Mouse (Mus musculus): Measurements from ENCODE around the gene Srrd. TPM values are rescaled to one million over a fixed set of nuclear protein-coding genes. Genes with fewer than 3 reads are reported as not detected.
"Not testable (repeated sequence)": the region's sequence is repeated elsewhere in the genome, so short reads cannot be mapped to it uniquely, and the experiment has no call there.

Srrd gene
- polyA plus RNA-seq, 1 experiment = 26.3 TPM

- no peaks in the 10 kb centered on the region for H3K27me3 ChIP-seq (replicated peaks)
- no peak for TF ChIP-seq GATA1 (IDR thresholded peaks at IDR 0.05; ENCODE audit: borderline replicate concordance, low read length)
- no peak for TF ChIP-seq FLI1 (IDR thresholded peaks at IDR 0.05; ENCODE audit: low read length)
- H3K36me3 ChIP-seq (replicated peaks; ENCODE audit: low read length) = peaks cover 23% of the 10 kb centered on the region
- no peaks in the 10 kb centered on the region for H3K9me3 ChIP-seq
- peaks cover 56% of the 10 kb centered on the region for H3K4me1 ChIP-seq
- H3K4me3 ChIP-seq (replicated peaks) = no peak overlapping the region
These were observed 19.6 kb downstream of the Srrd start for GRCm38 (mm10) chr5:112323246-112323645.

- Histone ChIP-seq H3K36me3 (replicated peaks; ENCODE audit: low read length) (peaks cover 28% of the 10 kb centered on the region), H3K4me1 (peaks cover 55% of the 10 kb centered on the region), H3K27me3 (replicated peaks) (no peaks in the 10 kb centered on the region), H3K9me3 (no peaks in the 10 kb centered on the region), H3K4me3 (replicated peaks) (no peak overlapping the region)
- no peak for TF ChIP-seq FLI1 (IDR thresholded peaks at IDR 0.05; ENCODE audit: low read length)
- no peak for TF ChIP-seq GATA1 (IDR thresholded peaks at IDR 0.05; ENCODE audit: borderline replicate concordance, low read length)
These were observed 21.5 kb downstream of the Srrd start for GRCm38 (mm10) chr5:112321376-112321775.

GRCm38 (mm10) chr5:112320936-112321335, 21.9 kb downstream of the Srrd start:
- Histone ChIP-seq H3K9me3 (no peaks in the 10 kb centered on the region), H3K4me3 (replicated peaks) (no peak overlapping the region), H3K27me3 (replicated peaks) (no peaks in the 10 kb centered on the region), H3K36me3 (replicated peaks; ENCODE audit: low read length) (peaks cover 32% of the 10 kb centered on the region), H3K4me1 (peaks cover 59% of the 10 kb centered on the region)
- TF ChIP-seq GATA1 (IDR thresholded peaks at IDR 0.05; ENCODE audit: borderline replicate concordance, low read length) = no peak
- no peak for TF ChIP-seq FLI1 (IDR thresholded peaks at IDR 0.05; ENCODE audit: low read length)

GRCm38 (mm10) chr5:112320379-112320778, 22.5 kb downstream of the Srrd start:
- Histone ChIP-seq H3K4me1 (peaks cover 61% of the 10 kb centered on the region), H3K4me3 (replicated peaks) (no peak overlapping the region), H3K9me3 (no peaks in the 10 kb centered on the region), H3K27me3 (replicated peaks) (no peaks in the 10 kb centered on the region), H3K36me3 (replicated peaks; ENCODE audit: low read length) (peaks cover 38% of the 10 kb centered on the region)
- TF ChIP-seq GATA1 (IDR thresholded peaks at IDR 0.05; ENCODE audit: borderline replicate concordance, low read length) = no peak
- no peak for TF ChIP-seq FLI1 (IDR thresholded peaks at IDR 0.05; ENCODE audit: low read length)

- Histone ChIP-seq H3K36me3 (replicated peaks; ENCODE audit: low read length) (peaks cover 48% of the 10 kb centered on the region), H3K4me1 (peaks cover 53% of the 10 kb centered on the region)
- H3K4me3 ChIP-seq (replicated peaks); H3K9me3 ChIP-seq; H3K27me3 ChIP-seq (replicated peaks): not testable (repeated sequence)
These were observed 23.5 kb downstream of the Srrd start for GRCm38 (mm10) chr5:112319343-112319742.

GRCm38 (mm10) chr5:112317328-112317727, 25.5 kb downstream of the Srrd start:
- Histone ChIP-seq H3K4me3 (replicated peaks) (no peak overlapping the region), H3K36me3 (replicated peaks; ENCODE audit: low read length) (peaks cover 68% of the 10 kb centered on the region), H3K4me1 (peaks cover 65% of the 10 kb centered on the region), H3K9me3 (no peaks in the 10 kb centered on the region), H3K27me3 (replicated peaks) (no peaks in the 10 kb centered on the region)
- TF ChIP-seq GATA1 (IDR thresholded peaks at IDR 0.05; ENCODE audit: borderline replicate concordance, low read length) (no peak), FLI1 (IDR thresholded peaks at IDR 0.05; ENCODE audit: low read length) (no peak)

GRCm38 (mm10) chr5:112316468-112316867, 26.4 kb downstream of the Srrd start:
- peaks cover 70% of the 10 kb centered on the region for H3K4me1 ChIP-seq
- no peaks in the 10 kb centered on the region for H3K27me3 ChIP-seq (replicated peaks)
- H3K36me3 ChIP-seq (replicated peaks; ENCODE audit: low read length) = peaks cover 76% of the 10 kb centered on the region
- H3K9me3 ChIP-seq = no peaks in the 10 kb centered on the region
- H3K4me3 ChIP-seq (replicated peaks) = no peak overlapping the region
- TF ChIP-seq GATA1 (IDR thresholded peaks at IDR 0.05; ENCODE audit: borderline replicate concordance, low read length) (no peak), FLI1 (IDR thresholded peaks at IDR 0.05; ENCODE audit: low read length) (no peak)

GRCm38 (mm10) chr5:112313222-112313885, 29.5 kb downstream of the Srrd start:
- TF ChIP-seq GATA1 (IDR thresholded peaks at IDR 0.05; ENCODE audit: borderline replicate concordance, low read length) (no peak), FLI1 (IDR thresholded peaks at IDR 0.05; ENCODE audit: low read length) (no peak)
- Histone ChIP-seq H3K27me3 (replicated peaks) (no peaks in the 10 kb centered on the region), H3K4me3 (replicated peaks) (no peak overlapping the region), H3K36me3 (replicated peaks; ENCODE audit: low read length) (peaks cover 98% of the 10 kb centered on the region), H3K4me1 (peaks cover 78% of the 10 kb centered on the region), H3K9me3 (no peaks in the 10 kb centered on the region)

GRCm38 (mm10) chr5:112305842-112306241, 37.0 kb downstream of the Srrd start:
- TF ChIP-seq FLI1 (IDR thresholded peaks at IDR 0.05; ENCODE audit: low read length) (no peak), GATA1 (IDR thresholded peaks at IDR 0.05; ENCODE audit: borderline replicate concordance, low read length) (no peak)
- Histone ChIP-seq H3K36me3 (replicated peaks; ENCODE audit: low read length) (peaks cover 100% of the 10 kb centered on the region), H3K27me3 (replicated peaks) (no peaks in the 10 kb centered on the region), H3K9me3 (no peaks in the 10 kb centered on the region), H3K4me3 (replicated peaks) (no peak overlapping the region), H3K4me1 (peaks cover 96% of the 10 kb centered on the region)

GRCm38 (mm10) chr5:112302310-112302709, 40.5 kb downstream of the Srrd start:
- peaks cover 100% of the 10 kb centered on the region for H3K36me3 ChIP-seq (replicated peaks; ENCODE audit: low read length)
- no peaks in the 10 kb centered on the region for H3K27me3 ChIP-seq (replicated peaks)
- TF ChIP-seq FLI1 (IDR thresholded peaks at IDR 0.05; ENCODE audit: low read length) = no peak
- H3K4me1 ChIP-seq = peaks cover 98% of the 10 kb centered on the region
- peak overlapping the region; percentile 25 for H3K4me3 ChIP-seq (replicated peaks)
- no peaks in the 10 kb centered on the region for H3K9me3 ChIP-seq

GRCm38 (mm10) chr5:112301694-112302093, 41.1 kb downstream of the Srrd start:
- Histone ChIP-seq H3K36me3 (replicated peaks; ENCODE audit: low read length) (peaks cover 100% of the 10 kb centered on the region), H3K9me3 (no peaks in the 10 kb centered on the region), H3K4me3 (replicated peaks) (peak overlapping the region; percentile 60), H3K4me1 (peaks cover 99% of the 10 kb centered on the region), H3K27me3 (replicated peaks) (no peaks in the 10 kb centered on the region)
- TF ChIP-seq GATA1 (IDR thresholded peaks at IDR 0.05; ENCODE audit: borderline replicate concordance, low read length) (no peak), FLI1 (IDR thresholded peaks at IDR 0.05; ENCODE audit: low read length) (no peak)

All from megakaryocyte, embryonic 14.5 days (primary cell).